Mouse (Mus musculus) small intestine, adult 2 months (tissue): ENCODE measurements at regions not wholly inside any gene's neighbourhood (a gene's known extent, or its start where the extent isn't known, plus 50 kb on each side); places are given as distances from the start of the nearest gene placed in this dataset.

Experiments used
- H3K27ac ChIP-seq: fragments of 200-500 bp; 2 replicates; pipeline ENCODE4 v1.5.1; 2012; ENCODE audit warnings: low read depth, low read length, control low read depth, inconsistent platforms; ENCODE audit not compliant: insufficient read depth
- H3K27me3 ChIP-seq: fragments of 200-500 bp; 2 replicates; pipeline ENCODE4 v1.6.1; 2012; ENCODE audit warnings: mild to moderate bottlenecking, moderate library complexity, low read length, inconsistent platforms; ENCODE audit not compliant: control insufficient read depth, insufficient read depth
- H3K36me3 ChIP-seq: fragments of 200-500 bp; 2 replicates; pipeline ENCODE4 v1.6.1; 2012; ENCODE audit warnings: mild to moderate bottlenecking, low read length, control low read depth, inconsistent platforms; ENCODE audit not compliant: control insufficient read depth, insufficient read depth
- H3K4me1 ChIP-seq: fragments of 200-500 bp; 2 replicates; pipeline ENCODE4 v1.6.1; 2012; ENCODE audit warnings: low read length, inconsistent platforms, mixed read lengths; ENCODE audit not compliant: control insufficient read depth, insufficient read depth, insufficient read length
- H3K4me3 ChIP-seq: fragments of 200-500 bp; 2 replicates; pipeline ENCODE4 v1.5.1; 2012; ENCODE audit warnings: low read depth, mild to moderate bottlenecking, control low read depth, inconsistent platforms, low read length, moderate library complexity
- CTCF ChIP-seq: fragments of 200-500 bp; IDR thresholded peaks from 2 replicates; pipeline ENCODE4 v1.5.1; 2012; ENCODE audit warnings: low read depth, mild to moderate bottlenecking, control low read depth, inconsistent platforms, low read length, moderate library complexity, mixed read lengths; ENCODE audit not compliant: insufficient replicate concordance, insufficient read length; ENCODE audit errors: extremely low read depth
- POLR2A ChIP-seq: fragments of 200-500 bp; IDR thresholded peaks from 2 replicates; pipeline ENCODE4 v1.6.1; 2012; ENCODE audit warnings: low read depth, mild to moderate bottlenecking, control low read depth, inconsistent platforms, low read length, moderate library complexity
- WGBS: fragments of 180-500 bp; shearing (Covaris S2); methylation state at CpG from one replicate; pipeline ENCODE4 v1.1.7; 2018; 5-methylcytosine and 5-hydroxymethylcytosine counted together

GRCm38 (mm10) chr15:6191845-6192244 lies 107.7 kb upstream of the Dab2 start:
- H3K36me3 ChIP-seq: no peaks in the 10 kb centered on the region
- H3K27me3 ChIP-seq: no peaks in the 10 kb centered on the region
- no peaks in the 10 kb centered on the region for H3K4me1 ChIP-seq
- no peak overlapping the region for H3K4me3 ChIP-seq
- TF ChIP-seq POLR2A (no peak), CTCF (no peak)
- no peak overlapping the region for H3K27ac ChIP-seq

DNA sequence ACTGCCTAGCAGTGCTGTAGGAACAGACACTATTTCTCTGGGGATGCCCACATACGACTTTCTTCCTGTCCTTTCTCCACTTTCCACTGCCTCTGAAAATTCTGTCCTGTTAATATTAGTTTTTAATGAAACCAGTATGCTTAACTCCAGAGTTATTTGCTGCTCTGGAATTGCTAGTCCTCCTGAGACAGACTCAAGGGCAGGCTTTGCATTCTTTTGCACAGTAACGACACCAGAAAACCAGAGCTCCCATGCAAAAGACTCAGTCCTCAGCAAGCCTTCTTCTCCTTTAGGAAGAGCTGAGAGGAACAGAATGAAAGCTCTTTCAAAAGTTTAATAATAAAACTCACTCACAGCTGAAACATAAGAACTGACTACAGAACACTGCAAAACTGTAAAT lies 92.3 kb upstream of the Dab2 start:
- 53% methylated on average over 2 of the region's 2 CpGs for WGBS
- Histone ChIP-seq H3K36me3 (no peaks in the 10 kb centered on the region), H3K4me3 (no peak overlapping the region), H3K27ac (no peak overlapping the region), H3K27me3 (no peaks in the 10 kb centered on the region), H3K4me1 (no peaks in the 10 kb centered on the region)
- no peak for TF ChIP-seq CTCF

DNA sequence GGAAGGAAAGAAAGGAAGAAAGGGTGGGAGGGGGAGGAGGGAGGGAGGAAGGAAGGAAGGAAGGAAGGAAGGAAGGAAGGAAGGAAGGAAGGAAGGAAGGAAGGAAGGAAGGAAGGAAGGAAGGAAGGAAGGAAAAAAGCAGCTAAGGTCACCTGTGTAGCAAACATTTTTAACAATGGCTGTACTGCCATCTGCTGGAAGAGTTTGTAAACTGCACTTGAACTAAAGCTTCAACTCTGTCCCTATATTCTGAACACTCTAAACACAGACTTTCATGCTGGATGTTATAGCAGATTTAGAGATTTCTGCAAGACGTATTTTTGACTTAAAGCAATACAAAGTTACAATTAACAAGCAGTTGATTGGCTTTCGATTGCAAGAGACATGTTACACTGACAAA lies 90.3 kb upstream of the Dab2 start:
- Histone ChIP-seq H3K4me3 (no peak overlapping the region), H3K36me3 (no peaks in the 10 kb centered on the region), H3K27ac (no peak overlapping the region), H3K27me3 (no peaks in the 10 kb centered on the region), H3K4me1 (no peaks in the 10 kb centered on the region)
- WGBS: 9% methylated on average over 2 of the region's 2 CpGs
- TF ChIP-seq CTCF (no peak), POLR2A (no peak)

DNA sequence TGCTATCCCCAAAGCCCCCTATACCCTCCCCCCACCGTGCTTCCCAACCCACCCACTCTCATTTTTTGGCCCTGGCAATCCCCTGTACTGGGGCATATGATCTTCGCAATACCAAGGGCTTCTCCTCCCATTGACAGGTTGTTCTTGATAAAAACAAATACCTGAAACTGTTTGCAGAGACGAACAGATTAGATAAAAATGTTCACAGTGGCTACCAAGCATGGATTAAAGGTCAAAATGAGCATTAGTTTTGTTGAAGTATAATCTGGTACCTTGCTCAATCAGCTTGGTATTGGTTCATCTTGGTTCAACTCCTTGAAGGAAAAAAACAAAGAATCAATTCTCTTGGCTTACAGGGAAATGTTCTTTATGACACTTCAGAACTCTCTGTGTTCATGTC lies 81.5 kb upstream of the Dab2 start:
- Histone ChIP-seq H3K36me3 (no peaks in the 10 kb centered on the region), H3K27ac (no peak overlapping the region), H3K27me3 (no peaks in the 10 kb centered on the region), H3K4me1 (no peaks in the 10 kb centered on the region), H3K4me3 (no peak overlapping the region)
- WGBS: 31% methylated on average over 3 of the region's 3 CpGs
- TF ChIP-seq CTCF (no peak), POLR2A (no peak)

- WGBS: 31% methylated on average over 1 of the region's 1 CpGs
- no peak for TF ChIP-seq POLR2A
- no peak for TF ChIP-seq CTCF
- no peaks in the 10 kb centered on the region for H3K27me3 ChIP-seq
- H3K4me3 ChIP-seq: no peak overlapping the region
- peaks cover 2% of the 10 kb centered on the region; the same call in 1 of the 2 replicates for H3K4me1 ChIP-seq
- H3K36me3 ChIP-seq: no peaks in the 10 kb centered on the region
- H3K27ac ChIP-seq: no peak overlapping the region
Measured at GRCm38 (mm10) chr15:6225227-6225626, 74.4 kb upstream of the Dab2 start.

DNA sequence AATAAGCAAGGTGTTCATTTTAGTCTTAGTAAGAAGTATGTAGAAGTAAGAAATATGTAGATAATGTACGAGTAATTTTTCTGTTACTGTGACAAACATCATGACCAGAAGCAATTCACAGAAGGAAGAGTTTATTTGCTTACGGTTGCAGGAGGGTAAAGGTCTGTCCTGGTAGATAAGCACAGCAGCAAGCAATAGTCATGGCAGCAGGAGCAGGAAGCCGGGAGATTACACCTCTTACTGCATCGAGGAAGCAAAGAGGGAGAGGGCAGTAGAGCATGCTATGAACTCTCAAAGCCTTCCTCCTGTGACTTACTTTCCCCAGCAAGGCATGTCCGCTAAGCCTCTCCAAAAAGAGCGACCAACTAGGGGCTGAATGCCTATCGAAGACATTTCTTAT lies 69.0 kb upstream of the Dab2 start:
- peak overlapping the region; percentile 37 for H3K27ac ChIP-seq
- TF ChIP-seq POLR2A: no peak
- H3K27me3 ChIP-seq: no peaks in the 10 kb centered on the region
- no peaks in the 10 kb centered on the region for H3K36me3 ChIP-seq
- H3K4me1 ChIP-seq: peaks cover 11% of the 10 kb centered on the region; the same call in 1 of the 2 replicates
- WGBS: 46% methylated on average over 7 of the region's 7 CpGs
- H3K4me3 ChIP-seq: no peak overlapping the region

GRCm38 (mm10) chr15:6231308-6232103 lies 68.1 kb upstream of the Dab2 start:
- Histone ChIP-seq H3K27me3 (no peaks in the 10 kb centered on the region), H3K36me3 (no peaks in the 10 kb centered on the region), H3K4me3 (no peak overlapping the region), H3K27ac (peak overlapping the region; percentile 37; the same call in 1 of the 2 replicates), H3K4me1 (peaks cover 11% of the 10 kb centered on the region; the same call in 1 of the 2 replicates)
- 22% methylated on average over 12 of the region's 12 CpGs for WGBS
- TF ChIP-seq POLR2A (no peak), CTCF (no peak)
